Mouse (Mus musculus) cerebellum, adult 8-10 months (tissue): ENCODE measurements around the gene Dclk1.
A peak's percentile ranks its signal among the peaks of the same experiment; 100 is the strongest.

Source experiments
- DNase-seq: peaks from one replicate; pipeline ENCODE4 v3.0.0; 2022

Gene Dclk1

GRCm38 (mm10) chr3:55337671-55338070, 95.5 kb downstream of the Dclk1 start:
- DNase-seq = no peak

GRCm38 (mm10) chr3:55342445-55342844, 100.3 kb downstream of the Dclk1 start:
- DNase-seq = no peak

- DNase-seq = no peak
Measured at GRCm38 (mm10) chr3:55347371-55348025, 105.3 kb downstream of the Dclk1 start.

- DNase-seq = peak; percentile 24
Measured at GRCm38 (mm10) chr3:55348026-55348390, 105.8 kb downstream of the Dclk1 start.

- no peak for DNase-seq
Measured at GRCm38 (mm10) chr3:55350194-55350593, 108.0 kb downstream of the Dclk1 start.

- DNase-seq = no peak
Measured at GRCm38 (mm10) chr3:55351281-55352052, 109.3 kb downstream of the Dclk1 start.

GRCm38 (mm10) chr3:55352529-55352928, 110.4 kb downstream of the Dclk1 start:
- no peak for DNase-seq

GRCm38 (mm10) chr3:55353169-55353568, 111.0 kb downstream of the Dclk1 start:
- no peak for DNase-seq

- DNase-seq = no peak
Measured at GRCm38 (mm10) chr3:55353909-55354511, 111.8 kb downstream of the Dclk1 start.

- DNase-seq = peak; percentile 62
Measured at GRCm38 (mm10) chr3:55354765-55355164, 112.6 kb downstream of the Dclk1 start.

GRCm38 (mm10) chr3:55358486-55358885, 116.3 kb downstream of the Dclk1 start:
- no peak for DNase-seq

- DNase-seq = no peak
Measured at GRCm38 (mm10) chr3:55360836-55361235, 118.7 kb downstream of the Dclk1 start.

GRCm38 (mm10) chr3:55367166-55367565, 125.0 kb downstream of the Dclk1 start:
- no peak for DNase-seq

- no peak for DNase-seq
Measured at GRCm38 (mm10) chr3:55369156-55369555, 127.0 kb downstream of the Dclk1 start.

- DNase-seq = peak; percentile 77
Measured at GRCm38 (mm10) chr3:55373689-55374088, 131.5 kb downstream of the Dclk1 start.

GRCm38 (mm10) chr3:55378591-55378990, 136.4 kb downstream of the Dclk1 start:
- DNase-seq = no peak

- DNase-seq = no peak
Measured at GRCm38 (mm10) chr3:55380471-55380870, 138.3 kb downstream of the Dclk1 start.

- DNase-seq = no peak
Measured at GRCm38 (mm10) chr3:55392605-55393004, 150.4 kb downstream of the Dclk1 start.

- DNase-seq = no peak
Measured at GRCm38 (mm10) chr3:55393549-55393948, 151.4 kb downstream of the Dclk1 start.

- DNase-seq = no peak
Measured at GRCm38 (mm10) chr3:55396792-55397191, 154.6 kb downstream of the Dclk1 start.

- DNase-seq = no peak
Measured at GRCm38 (mm10) chr3:55397752-55398693, 155.9 kb downstream of the Dclk1 start.

- no peak for DNase-seq
Measured at GRCm38 (mm10) chr3:55401236-55401635, 159.1 kb downstream of the Dclk1 start.

- no peak for DNase-seq
Measured at GRCm38 (mm10) chr3:55404751-55405150, 162.6 kb downstream of the Dclk1 start.
